ENCODE assay signal across 7 mouse cellular contexts in the genomic region with DNA sequence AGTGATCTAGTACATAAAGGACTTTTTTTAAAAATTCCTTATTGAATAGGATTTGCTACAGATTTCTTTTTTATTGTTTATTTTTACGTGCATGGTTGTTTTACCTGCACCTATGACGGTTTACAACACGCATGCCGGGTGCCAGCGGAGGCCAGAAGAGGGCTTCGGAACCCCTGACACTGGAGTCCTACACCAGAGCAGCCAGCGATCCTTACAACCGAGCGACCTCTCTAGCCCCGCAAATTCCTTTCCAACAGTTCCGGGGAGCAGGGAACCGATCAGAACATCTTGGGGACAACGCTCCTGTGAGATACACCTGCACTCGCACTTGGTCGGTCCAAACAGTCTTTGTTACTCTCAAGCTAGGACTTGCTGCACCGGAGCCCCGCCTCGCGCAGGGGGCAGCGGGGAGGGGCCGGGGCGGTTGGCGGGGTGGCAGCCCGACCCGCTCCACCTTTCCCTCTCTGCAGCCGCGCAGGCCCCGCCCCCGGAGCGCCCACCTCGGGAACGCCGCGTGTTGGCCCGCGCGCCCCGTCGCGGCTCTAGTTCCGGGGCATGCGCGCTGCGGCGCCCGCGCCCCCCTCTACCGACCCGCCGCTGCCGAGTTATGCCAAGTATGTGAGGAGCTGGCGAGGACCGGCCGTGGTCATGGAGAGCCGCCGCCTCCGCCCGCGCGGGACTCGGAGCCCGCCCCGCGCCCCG. TPM values are rescaled to one million over a fixed set of nuclear protein-coding genes. Genes with fewer than 3 reads are reported as not detected.
DNase-seq lines count a peak whose midpoint lies in the region; ATAC-seq and TF ChIP-seq lines count a peak whose summit lies in the region.

A gene (plus strand): TSS at position 603 of the 702 bp plus-strand sequence.

- H3K27ac ChIP-seq in intestine, postnatal 0 days (ENCODE audit: low read depth, low read length): peak within 1 kb of the TSS; percentile 88

- ATAC-seq in granulocyte monocyte progenitor cell, adult 5-6 weeks (replicated peaks; ENCODE audit: poor library complexity, severe bottlenecking): peak; percentile 34
- peak; percentile 71 for ATAC-seq in intestine, postnatal 0 days

- H3K9ac ChIP-seq in intestine, postnatal 0 days (ENCODE audit: low read depth, low read length): peak within 1 kb of the TSS; percentile 64

- H3K4me2 ChIP-seq in intestine, postnatal 0 days (replicated peaks; ENCODE audit: low read depth): peak within 1 kb of the TSS; percentile 93

- peak; percentile 93 for DNase-seq in ZHBTc4 (ENCODE audit: low read depth, low spot score)
- peak; percentile 87 for DNase-seq in embryo, embryonic 10 days (ENCODE audit: low spot score)
- peak; percentile 52 to 68 for DNase-seq in left cerebral cortex, postnatal 36 days (ENCODE audit: low spot score in 2 of 2)
- peak; percentile 86 for DNase-seq in mesoderm, embryonic 11.5 days (ENCODE audit: low read depth, low spot score)
- peak; percentile 48 for DNase-seq in skeletal muscle tissue, adult 2 months (ENCODE audit: low read depth, low spot score)

- no peaks in the 10 kb centered on the region for H3K27me3 ChIP-seq in intestine, postnatal 0 days (replicated peaks; ENCODE audit: control insufficient read depth, insufficient read depth, low read length)

- H3K9me3 ChIP-seq in intestine, postnatal 0 days (ENCODE audit: control insufficient read depth): no peaks in the 10 kb centered on the region

- TF ChIP-seq CTCF in intestine, postnatal 0 days (IDR thresholded peaks at IDR 0.05; ENCODE audit: low read depth): no peak

- peak within 1 kb of the TSS; percentile 70 for H3K4me3 ChIP-seq in intestine, postnatal 0 days (ENCODE audit: low read depth, low read length)

- WGBS in intestine, postnatal 0 days: under 1% methylated on average over 64 of the region's 65 CpGs

- intact Hi-C loops in left cerebral cortex, postnatal 36 days (cut with DNase I): no loop called here

- no peaks in the 10 kb centered on the region for H3K36me3 ChIP-seq in intestine, postnatal 0 days (ENCODE audit: control insufficient read depth, insufficient read depth)

- 0 out of 2 replicates have a peak, but pooled peaks cover 4% of the 10 kb centered on the region for H3K4me1 ChIP-seq in intestine, postnatal 0 days (replicated peaks; ENCODE audit: control insufficient read depth, insufficient read depth, low read length)

RNA-seq across cellular contexts. Expression of the gene that starts here (rescaled TPM):
- total RNA-seq in granulocyte monocyte progenitor cell, adult 5-6 weeks (2014; fragmentation: Nextera tagmentation): 2.3 and 5.3 TPM in 2 replicates
- 2.7 and 3.6 TPM in 2 replicates for total RNA-seq in granulocyte monocyte progenitor cell, adult 5-6 weeks (2017)
- 0.98 and 1.5 TPM in 2 replicates for polyA plus RNA-seq in intestine, postnatal 0 days (2015; fragmentation: Nextera tagmentation; extraction: Ambion mirVana)
- total RNA-seq in left cerebral cortex, postnatal 36 days (2021): 1 to 10 TPM; 3.1 to 3.5 TPM

Comparison
In these comparisons a context has a peak if more than half of its experiments do, and no peak if none do; other contexts are left out.
1. Peak in every context shown above with its lines: DNase-seq, ATAC-seq, H3K4me3 ChIP-seq and H3K27ac ChIP-seq.